Mouse (Mus musculus) midbrain, embryonic 14.5 days (tissue): ENCODE results near the gene Fancd2os. TPM values are rescaled to one million over a fixed set of nuclear protein-coding genes. Genes with fewer than 3 reads are reported as not detected.

Experiments
- ATAC-seq: fragments of 200-750 bp; cut with Nextera tagmentation; 2 replicates; pipeline ENCODE4 v1.8.0; 2017; ENCODE audit warnings: moderate number of reproducible peaks, moderate library complexity; ENCODE audit not compliant: low FRiP score, low TSS enrichment
- DNase-seq: peaks from one replicate; pipeline ENCODE4 v3.0.0-alpha.2; 2015
- H3K27ac ChIP-seq: fragments of 300-500 bp; sonication (generic); replicated peaks from 2 replicates; pipeline ENCODE4 v1.5.1; 2014; ENCODE audit warnings: mild to moderate bottlenecking, low read depth, low read length, moderate library complexity
- H3K27me3 ChIP-seq: fragments of 300-500 bp; sonication (generic); 2 replicates; pipeline ENCODE4 v1.6.1; 2014; ENCODE audit warnings: low read length, control low read depth, mixed read lengths; ENCODE audit not compliant: control insufficient read depth, insufficient read depth
- H3K36me3 ChIP-seq: fragments of 300-500 bp; sonication (generic); 2 replicates; pipeline ENCODE4 v1.6.1; 2014; ENCODE audit warnings: low read length, control low read depth; ENCODE audit not compliant: control insufficient read depth, insufficient read depth
- H3K4me1 ChIP-seq: fragments of 300-500 bp; sonication (generic); 2 replicates; pipeline ENCODE4 v1.6.1; 2014; ENCODE audit warnings: mild to moderate bottlenecking, antibody characterized with exemption, low read length, control low read depth; ENCODE audit not compliant: control insufficient read depth, insufficient read depth
- H3K4me2 ChIP-seq: fragments of 300-500 bp; sonication (generic); 2 replicates; pipeline ENCODE4 v1.6.1; 2014; ENCODE audit warnings: mild to moderate bottlenecking, low read length, moderate library complexity
- H3K4me3 ChIP-seq: fragments of 300-500 bp; sonication (generic); replicated peaks from 2 replicates; pipeline ENCODE4 v1.5.1; 2014; ENCODE audit warnings: low read depth, low read length
- H3K9ac ChIP-seq: fragments of 300-500 bp; sonication (generic); replicated peaks from 2 replicates; pipeline ENCODE4 v1.6.1; 2014; ENCODE audit warnings: mild to moderate bottlenecking, low read length, moderate library complexity
- H3K9me3 ChIP-seq: fragments of 300-500 bp; sonication (generic); 2 replicates; pipeline ENCODE4 v1.6.1; 2016; ENCODE audit warnings: low read length, control low read depth, mixed read lengths; ENCODE audit not compliant: control insufficient read depth
- WGBS: fragments of 180-500 bp; shearing (Covaris S2); extraction: QIAGEN DNeasy Blood & Tissue Kit; methylation state at CpG from one replicate; pipeline ENCODE4 v1.1.7; 2014; 5-methylcytosine and 5-hydroxymethylcytosine counted together
- polyA plus RNA-seq: library from polyadenylated mRNA; unstranded; fragments of >200 nt; fragmentation: Nextera tagmentation; extraction: Ambion mirVana; gene quantifications from 2 replicates; pipeline ENCODE4 v1.2.1, GENCODE M21; 2014

The Fancd2os gene
- polyA plus RNA-seq, 1 experiment from 2014 or later: not detected

DNA sequence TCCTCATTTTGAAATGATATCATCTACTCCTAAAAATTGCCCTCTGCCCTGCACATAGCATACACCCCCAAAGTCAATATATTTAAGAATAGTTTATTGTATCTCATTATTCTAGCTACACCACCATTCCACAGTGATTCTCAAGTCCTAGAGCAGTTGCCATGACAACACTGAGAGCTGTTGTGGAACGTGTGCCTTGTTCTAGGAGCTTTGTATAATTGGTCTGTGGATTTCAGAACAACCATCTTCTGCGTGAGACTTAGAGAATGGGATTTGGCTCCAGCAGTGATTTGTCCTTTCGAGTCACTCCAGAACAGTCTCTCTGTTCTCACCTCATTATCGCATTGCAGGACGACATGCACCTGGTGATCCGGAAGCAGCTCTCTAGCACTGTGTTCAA, 40.8 kb downstream of the Fancd2os start:
- Histone ChIP-seq H3K9me3 (no peaks in the 10 kb centered on the region), H3K27ac (no peak overlapping the region), H3K27me3 (no peaks in the 10 kb centered on the region), H3K9ac (no peak overlapping the region), H3K36me3 (no peaks in the 10 kb centered on the region), H3K4me3 (no peak overlapping the region), H3K4me1 (no peaks in the 10 kb centered on the region), H3K4me2 (no peak overlapping the region)
- 61% methylated on average over 6 of the region's 6 CpGs for WGBS
- DNase-seq (peak; percentile 31), ATAC-seq (no peak)

Other genes starting within 250 kb of the Fancd2os start
- gene Tada3, start 222.8 kb downstream of the Fancd2os start, polyA plus RNA-seq: 72.2 and 81.9 TPM in 2 replicates
- 234 and 394 TPM in 2 replicates for gene Arpc4, start 222.6 kb downstream of the Fancd2os start, polyA plus RNA-seq
- gene Ttll3, start 211.5 kb downstream of the Fancd2os start, polyA plus RNA-seq: 7.3 and 7.8 TPM in 2 replicates
- 20.7 and 24.6 TPM in 2 replicates for gene Rpusd3, start 181.4 kb downstream of the Fancd2os start, polyA plus RNA-seq
- not detected in 2 replicates for gene Cidec, start 165.0 kb downstream of the Fancd2os start, polyA plus RNA-seq
- 86.1 and 96.9 TPM in 2 replicates for gene Jagn1, start 158.1 kb downstream of the Fancd2os start, polyA plus RNA-seq
- gene Il17re, start 142.2 kb downstream of the Fancd2os start, polyA plus RNA-seq: 0.09 TPM in 1 of 2 replicates, not detected in the other
- gene Il17rc, start 129.3 kb downstream of the Fancd2os start, polyA plus RNA-seq: 0.77 and 0.93 TPM in 2 replicates
- gene Creld1, start 117.4 kb downstream of the Fancd2os start, polyA plus RNA-seq: 49.7 and 51.1 TPM in 2 replicates
- 8.2 and 10.6 TPM in 2 replicates for gene Prrt3, start 98.8 kb downstream of the Fancd2os start, polyA plus RNA-seq
- 91.9 and 100 TPM in 2 replicates for gene Emc3, start 69.1 kb downstream of the Fancd2os start, polyA plus RNA-seq
- gene Fancd2, start 69.0 kb downstream of the Fancd2os start, polyA plus RNA-seq: 2.1 and 3.7 TPM in 2 replicates
- 258 and 280 TPM in 2 replicates for gene Brk1, start 4.1 kb upstream of the Fancd2os start, polyA plus RNA-seq
- gene Vhl, start 23.2 kb upstream of the Fancd2os start, polyA plus RNA-seq: 74.8 and 85.2 TPM in 2 replicates
- gene Irak2, start 37.8 kb upstream of the Fancd2os start, polyA plus RNA-seq: 0.42 and 1.0 TPM in 2 replicates
- gene Tatdn2, start 96.3 kb upstream of the Fancd2os start, polyA plus RNA-seq: 2.1 and 3.3 TPM in 2 replicates
- gene Ghrl, start 119.2 kb upstream of the Fancd2os start, polyA plus RNA-seq: 0.42 and 0.63 TPM in 2 replicates
- 205 and 211 TPM in 2 replicates for gene Sec13, start 140.0 kb upstream of the Fancd2os start, polyA plus RNA-seq